Mouse (Mus musculus): ENCODE measurements around the gene Tlnrd1.

Gene Tlnrd1

DNA sequence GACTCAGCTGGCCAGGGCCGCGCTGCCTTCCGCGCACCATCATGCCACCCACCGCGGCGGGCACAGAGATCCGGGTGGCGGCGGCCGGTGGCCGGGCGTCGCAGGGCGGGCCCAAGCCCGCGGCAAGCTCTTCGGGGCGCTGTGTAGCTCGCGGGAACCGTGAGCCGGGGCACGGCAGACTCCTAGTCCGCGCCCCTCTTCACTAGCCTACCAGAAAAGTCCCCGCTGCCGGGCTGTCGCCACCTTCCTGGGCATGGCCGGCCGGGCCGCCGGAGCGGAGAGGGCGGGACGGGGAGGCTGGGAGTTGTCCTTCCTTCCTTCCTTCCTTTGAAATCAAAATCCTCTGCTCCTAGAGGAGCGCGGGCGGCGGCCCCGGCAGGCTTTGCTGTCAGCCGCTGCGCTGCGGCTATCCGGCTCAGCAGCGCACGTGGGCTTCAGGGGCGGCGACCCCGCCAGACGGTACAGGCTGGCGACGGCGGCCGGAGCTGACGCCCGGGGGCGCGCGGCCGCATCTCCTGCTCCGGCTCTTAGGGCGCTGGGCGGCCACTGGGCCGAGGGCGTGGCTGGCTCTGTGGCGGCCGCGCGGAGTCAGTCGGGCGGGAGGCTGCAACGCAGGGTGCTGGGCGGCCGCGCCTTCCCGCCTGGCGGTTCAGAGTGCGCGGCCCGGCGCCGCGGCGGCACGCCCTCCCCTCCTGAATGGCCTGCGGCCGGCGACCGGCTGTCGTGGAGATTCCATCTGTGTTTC, 657 bp downstream of the Tlnrd1 start:
- peak; percentile 42 for DNase-seq

GRCm38 (mm10) chr7:83882633-83883275, 1.4 kb downstream of the Tlnrd1 start:
- DNase-seq, result peak; percentile 8

DNA sequence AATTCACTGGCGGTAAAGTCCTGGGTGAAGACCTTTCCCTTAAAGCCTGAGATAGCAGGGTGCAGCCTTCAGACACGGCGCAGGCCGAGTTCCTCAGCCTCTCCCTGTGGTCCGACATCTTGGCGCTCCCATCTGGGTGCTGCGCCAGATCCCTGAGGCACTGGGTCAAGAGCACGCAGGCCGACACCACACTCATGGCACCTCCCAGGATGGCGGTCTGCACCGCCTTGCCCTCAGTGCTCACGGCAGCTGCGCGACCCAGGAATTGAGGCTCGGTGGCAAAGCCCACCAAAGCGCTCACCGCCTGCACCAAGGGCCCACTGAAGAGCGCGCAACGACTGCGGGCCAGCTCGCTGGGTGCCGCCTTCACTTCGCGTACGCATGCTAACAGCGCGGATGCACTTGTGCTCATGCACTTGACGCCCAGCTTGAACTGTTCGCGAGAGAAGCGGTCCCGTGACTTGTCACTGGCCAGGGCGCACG, 1.9 kb downstream of the Tlnrd1 start:
- no peak for DNase-seq

- DNase-seq, result no peak
Measured at GRCm38 (mm10) chr7:83878676-83879448, 5.2 kb downstream of the Tlnrd1 start.

- DNase-seq, result no peak
Measured at GRCm38 (mm10) chr7:83877088-83877487, 7.0 kb downstream of the Tlnrd1 start.

GRCm38 (mm10) chr7:83869839-83870543, 14.1 kb downstream of the Tlnrd1 start:
- no peak for DNase-seq

DNA sequence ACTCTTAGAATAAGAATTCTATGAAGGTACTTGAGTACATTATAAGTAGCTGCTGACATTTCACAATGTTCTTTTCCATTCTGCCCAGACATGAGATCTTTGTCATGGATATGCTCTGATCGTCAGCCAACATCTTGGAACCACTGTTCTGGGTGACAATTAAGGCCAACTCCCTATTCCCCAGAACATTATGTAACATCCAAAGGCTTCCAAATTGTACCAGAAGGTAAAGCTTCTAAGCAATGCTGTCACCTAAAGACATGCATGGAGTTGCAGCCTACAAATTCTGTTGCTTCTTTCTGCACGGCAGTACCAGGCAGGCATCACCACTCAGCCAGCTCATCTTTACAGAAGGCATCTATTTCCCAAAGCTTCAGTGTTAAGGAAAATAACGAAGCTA, 15.9 kb downstream of the Tlnrd1 start:
- no peak for DNase-seq

- no peak for DNase-seq
Measured at GRCm38 (mm10) chr7:83863554-83863953, 20.6 kb downstream of the Tlnrd1 start.

GRCm38 (mm10) chr7:83859378-83860083, 24.6 kb downstream of the Tlnrd1 start:
- DNase-seq, result no peak

DNA sequence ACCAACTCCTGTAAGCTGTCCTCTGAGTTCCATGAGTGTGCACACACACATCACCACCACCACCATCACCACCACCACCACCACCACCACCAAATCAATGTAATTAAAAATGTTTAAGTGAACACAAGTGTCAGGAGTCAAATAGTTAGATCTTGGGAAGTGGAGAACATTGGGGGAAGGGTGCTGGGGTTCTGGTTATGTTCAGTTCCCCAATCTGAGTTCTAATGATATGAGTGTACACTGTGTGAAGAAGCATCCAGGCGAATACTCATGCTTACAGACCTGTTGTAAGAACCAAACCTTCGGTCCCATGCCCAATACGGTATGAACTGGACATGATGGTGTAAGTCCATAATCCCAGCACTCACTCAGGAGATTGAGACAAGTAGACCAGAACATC, 26.2 kb downstream of the Tlnrd1 start:
- no peak for DNase-seq

DNA sequence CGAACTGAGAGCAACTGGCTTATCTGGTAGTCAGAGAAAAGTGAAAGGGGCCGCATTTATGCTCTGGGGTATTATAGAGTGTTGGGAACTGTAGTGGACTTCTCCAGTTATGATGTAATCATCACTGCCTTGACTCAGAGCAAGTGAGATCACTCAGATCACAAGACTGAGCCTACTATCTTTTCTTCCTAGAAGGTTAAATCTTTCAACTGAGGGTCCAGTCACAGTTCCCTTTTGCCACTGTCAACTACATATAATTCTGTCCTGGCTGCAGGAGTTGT, 27.0 kb downstream of the Tlnrd1 start:
- no peak for DNase-seq

GRCm38 (mm10) chr7:83856353-83857207, 27.5 kb downstream of the Tlnrd1 start:
- no peak for DNase-seq

GRCm38 (mm10) chr7:83855203-83855602, 28.9 kb downstream of the Tlnrd1 start:
- no peak for DNase-seq

DNA sequence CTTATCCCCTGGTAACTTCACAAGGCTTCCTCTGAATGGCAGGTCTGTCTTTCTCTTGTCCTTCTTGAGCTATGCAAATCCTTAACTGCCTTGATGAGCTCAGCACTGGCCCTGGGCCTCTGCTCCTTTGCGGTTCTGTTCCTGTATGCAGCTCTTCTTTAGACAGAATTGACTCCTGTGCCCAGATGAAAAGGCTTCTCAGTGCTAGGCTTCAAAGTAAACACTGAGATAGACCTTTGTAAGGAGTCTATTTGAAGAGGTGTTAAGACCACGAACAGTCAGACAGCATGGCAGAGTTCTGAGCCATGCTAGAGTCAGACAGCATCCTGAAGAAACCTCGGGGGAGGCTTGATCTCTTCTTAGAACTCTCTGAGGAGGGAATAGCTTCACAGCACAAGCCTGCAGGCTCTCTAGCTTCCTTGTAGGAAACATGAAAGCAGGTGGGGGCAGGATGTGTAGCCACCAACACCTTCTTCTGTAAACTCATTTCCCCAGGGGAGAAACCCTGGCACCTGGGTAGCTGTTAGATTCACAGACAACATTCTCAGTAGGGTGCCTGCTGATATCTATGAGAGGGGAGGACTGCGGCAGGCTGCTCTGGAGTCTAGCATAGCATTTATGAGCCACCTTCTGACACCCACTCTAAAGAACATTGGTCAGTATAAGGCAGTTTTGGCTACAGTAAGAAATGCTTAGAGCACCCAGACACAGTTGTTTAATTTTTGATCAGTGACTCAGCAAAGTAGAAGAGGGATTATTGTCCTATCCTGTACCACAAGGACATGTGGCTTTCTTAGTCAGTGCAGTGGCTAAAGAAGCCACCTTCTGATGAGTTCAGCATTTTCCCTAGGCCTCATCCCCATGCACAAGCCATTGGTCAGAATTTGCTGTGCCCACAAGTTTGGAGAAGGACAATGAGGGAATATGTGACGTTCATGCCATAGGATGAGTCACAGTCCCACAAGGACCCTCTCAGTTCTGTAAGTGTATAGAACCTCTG, 31.4 kb downstream of the Tlnrd1 start:
- peak; percentile 23 for DNase-seq

- no peak for DNase-seq
Measured at GRCm38 (mm10) chr7:83851569-83852380, 32.3 kb downstream of the Tlnrd1 start.

DNA sequence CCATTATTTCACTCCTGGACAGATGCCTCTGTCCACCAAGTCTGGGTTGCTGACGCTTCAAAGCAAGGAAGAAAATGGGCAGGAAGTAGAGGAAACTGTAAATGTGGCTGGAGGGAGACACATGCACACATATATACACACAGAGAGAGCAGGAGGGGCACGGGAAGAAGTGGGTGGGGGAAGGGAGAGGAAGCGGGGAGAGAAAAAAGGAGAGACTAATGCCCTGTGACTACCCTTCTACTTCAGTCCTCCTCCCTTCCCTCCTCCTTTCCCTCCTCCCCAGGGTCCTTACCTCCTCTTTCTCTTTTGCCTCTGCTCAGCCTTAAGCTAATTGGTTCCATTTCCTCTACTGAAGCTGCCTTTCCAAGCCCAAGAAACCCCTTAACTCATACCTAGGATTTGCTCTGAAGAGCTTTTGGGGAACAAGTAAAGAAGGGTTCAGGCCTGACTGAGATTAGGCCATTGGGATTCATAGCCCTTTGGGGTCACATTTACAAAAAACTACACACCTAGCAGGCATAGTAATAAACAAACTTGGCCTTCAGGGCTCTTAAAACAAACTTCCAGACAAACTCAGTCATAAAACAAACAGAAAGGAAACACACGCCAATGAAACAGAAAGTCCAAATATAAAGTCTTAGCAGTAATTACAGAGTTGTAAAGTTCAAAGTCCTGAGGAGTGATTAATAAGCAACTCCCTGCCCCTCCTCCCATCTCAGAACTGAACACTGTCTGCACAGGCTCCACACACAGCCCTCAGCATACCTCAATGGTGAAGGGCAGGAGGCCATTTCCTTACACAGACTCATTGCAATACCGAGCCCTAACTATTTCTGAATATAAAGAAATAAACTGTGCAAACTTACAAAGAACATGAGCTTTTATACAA, 36.7 kb downstream of the Tlnrd1 start:
- peak; percentile 11 for DNase-seq

DNA sequence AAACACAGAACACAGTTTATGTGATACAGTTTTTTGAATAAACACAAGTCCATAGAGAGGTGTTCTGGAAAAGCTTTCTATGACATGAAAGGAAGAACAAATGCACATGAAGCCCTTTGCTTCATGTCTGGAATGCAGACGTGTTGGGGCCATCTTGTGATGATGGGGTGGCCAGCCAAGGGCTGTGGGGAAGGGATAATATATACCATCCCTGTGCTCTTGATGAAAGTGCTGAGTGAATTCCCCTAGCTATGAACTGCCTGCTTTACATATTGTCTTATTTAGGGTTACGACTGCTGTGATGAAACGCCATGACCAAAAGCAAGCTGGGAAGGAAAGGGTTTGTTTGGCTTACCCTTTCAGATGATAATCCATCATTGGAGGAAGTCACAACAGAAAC, 39.3 kb downstream of the Tlnrd1 start:
- DNase-seq, result no peak

Measured in thymus, postnatal 25 days (tissue).